Mouse (Mus musculus) cerebellum, adult 2 months (tissue): ENCODE data around the gene Mog.

Experiments
- CTCF ChIP-seq: fragments of 200-500 bp; IDR thresholded peaks from 2 replicates; pipeline ENCODE4 v1.5.1; 2011; ENCODE audit warnings: low read depth, mild to moderate bottlenecking, control low read depth, low read length, moderate library complexity, borderline replicate concordance; ENCODE audit not compliant: insufficient read depth
- POLR2A ChIP-seq: fragments of 200-500 bp; IDR thresholded peaks from 2 replicates; pipeline ENCODE4 v1.6.1; 2011; ENCODE audit warnings: low read length, control low read depth, borderline replicate concordance; ENCODE audit not compliant: insufficient read depth

DNA sequence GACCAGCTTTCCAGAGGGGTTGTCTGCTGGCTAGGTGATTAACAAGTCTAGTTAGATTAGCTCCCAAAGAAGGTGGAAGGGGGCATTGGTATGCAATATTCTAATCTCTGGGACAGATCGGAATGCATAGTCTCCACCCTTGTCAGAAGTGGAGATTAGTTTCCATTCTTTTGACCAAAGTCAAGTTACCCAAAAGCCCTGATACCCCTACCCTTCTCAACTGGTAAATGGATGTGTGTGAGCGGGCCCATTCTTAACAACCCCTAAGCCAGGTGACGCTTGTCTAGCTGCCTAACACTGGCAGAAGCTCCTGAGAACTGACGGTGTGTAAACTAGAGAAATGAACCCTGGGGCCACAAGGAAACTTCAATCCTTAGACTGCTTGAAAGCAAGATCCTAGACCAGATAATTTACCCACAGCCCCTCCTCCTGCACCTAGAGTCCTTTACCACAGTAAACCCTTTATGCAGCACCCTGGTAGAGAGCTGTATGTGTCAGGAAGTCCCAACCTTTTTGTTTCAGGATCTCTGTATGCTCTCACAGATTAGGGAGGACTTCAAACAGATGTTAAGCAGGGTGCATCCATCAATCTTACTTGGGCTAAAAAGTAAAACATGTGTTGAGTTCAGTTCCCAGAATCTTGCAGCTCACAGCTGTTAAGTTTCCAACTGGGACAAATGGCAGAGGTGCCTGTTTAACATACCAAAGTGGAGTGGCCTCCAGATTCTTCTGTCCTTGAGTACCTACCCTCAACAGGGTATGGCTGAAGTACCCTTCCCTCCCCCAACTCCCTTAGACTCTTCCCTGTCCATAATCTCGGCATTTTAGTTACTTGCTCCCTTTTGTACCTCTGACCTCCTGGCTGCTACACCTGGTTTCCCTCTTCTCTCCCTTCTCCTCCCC is 40.7 kb downstream of the Mog start:
- TF ChIP-seq CTCF (no peak), POLR2A (no peak)
